8 mouse cellular contexts compared by ENCODE assay signal in genomic region chr10:107799671-107800353, GRCm38 (mm10).
DNase-seq lines count a peak whose midpoint lies in the region; ATAC-seq lines count a peak whose summit lies in the region.

No protein-coding gene starts in this region.

- H3K4me2 ChIP-seq in forebrain, embryonic 13.5 days: no peak overlapping the region
- H3K4me2 ChIP-seq in hindbrain, embryonic 12.5 days (replicated peaks): no peak overlapping the region

- no peaks in the 10 kb centered on the region for H3K36me3 ChIP-seq in forebrain, embryonic 13.5 days (ENCODE audit: poor library complexity, severe bottlenecking)
- no peaks in the 10 kb centered on the region for H3K36me3 ChIP-seq in hindbrain, embryonic 12.5 days

- DNase-seq in ES-CJ7 (ENCODE audit: low read depth, low spot score): peak; percentile 62
- peak; percentile 25 for DNase-seq in c-Kit-positive CD71-negative TER-119-negative erythroid progenitor cells, embryonic 14.5 days (ENCODE audit: low read depth)
- DNase-seq in layer of hippocampus, adult 9-10 months (ENCODE audit: low spot score): peak; percentile 38
- peak; percentile 60 for DNase-seq in lung, postnatal 25 days (ENCODE audit: low spot score)
- peak; percentile 41 for DNase-seq in retina, postnatal 7 days (ENCODE audit: low read depth, low spot score)
- peak; percentile 44 to 57 for DNase-seq in urinary bladder, postnatal 36 days (ENCODE audit: low spot score in 2 of 2)

- WGBS in forebrain, embryonic 13.5 days: 12% methylated on average over 7 of the region's 7 CpGs
- WGBS in hindbrain, embryonic 12.5 days: 15% methylated on average over 7 of the region's 7 CpGs

- H3K4me3 ChIP-seq in forebrain, embryonic 13.5 days: no peak overlapping the region
- H3K4me3 ChIP-seq in hindbrain, embryonic 12.5 days: no peak overlapping the region

- H3K9me3 ChIP-seq in forebrain, embryonic 13.5 days (replicated peaks): no peaks in the 10 kb centered on the region
- H3K9me3 ChIP-seq in hindbrain, embryonic 12.5 days (replicated peaks): no peaks in the 10 kb centered on the region

- H3K27me3 ChIP-seq in forebrain, embryonic 13.5 days: no peaks in the 10 kb centered on the region
- no peaks in the 10 kb centered on the region for H3K27me3 ChIP-seq in hindbrain, embryonic 12.5 days

- ATAC-seq in forebrain, embryonic 13.5 days: peak; percentile 90
- peak; percentile 86 for ATAC-seq in hindbrain, embryonic 12.5 days (ENCODE audit: low FRiP score)

- no peak overlapping the region for H3K9ac ChIP-seq in forebrain, embryonic 13.5 days
- no peak overlapping the region for H3K9ac ChIP-seq in hindbrain, embryonic 12.5 days

- H3K4me1 ChIP-seq in forebrain, embryonic 13.5 days: no peaks in the 10 kb centered on the region
- no peaks in the 10 kb centered on the region for H3K4me1 ChIP-seq in hindbrain, embryonic 12.5 days

- no peak overlapping the region for H3K27ac ChIP-seq in forebrain, embryonic 13.5 days
- no peak overlapping the region for H3K27ac ChIP-seq in hindbrain, embryonic 12.5 days
